Mouse (Mus musculus): ENCODE results near the gene Rars2.
"Not testable (repeated sequence)": the region's sequence is repeated elsewhere in the genome, so short reads cannot be mapped to it uniquely, and the experiment has no call there.

Gene Rars2

DNA sequence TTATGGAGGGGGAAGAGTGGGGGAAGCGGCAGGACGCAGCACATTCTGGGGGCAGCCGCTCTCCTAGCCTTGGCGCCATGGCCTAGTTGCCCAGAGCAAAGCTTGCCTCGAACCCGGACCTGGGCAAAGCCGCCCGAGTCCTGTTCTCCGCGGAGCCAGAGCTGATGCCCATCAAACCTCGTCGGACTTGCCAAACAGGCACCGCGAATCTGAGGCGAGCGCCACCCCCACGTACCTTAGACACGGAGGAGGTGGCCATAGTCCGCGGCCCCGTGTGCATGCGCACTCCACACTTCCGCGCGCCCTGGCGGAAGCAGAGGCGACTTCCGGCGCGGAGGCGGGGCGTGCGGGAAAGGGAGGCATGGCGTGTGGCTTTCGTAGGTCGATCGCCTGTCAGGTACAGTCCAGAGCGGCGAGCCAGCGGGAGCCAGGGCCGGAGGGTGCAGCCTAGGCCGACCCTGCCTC is at the start of gene Rars2, which contains the start of gene Orc3:
Gene Rars2, plus strand, starts transcription at position 328 of the 465 bp plus-strand sequence.
Gene Orc3, minus strand, starts transcription at position 315 of the 465 bp plus-strand sequence.
- DNase-seq (ENCODE audit: low read depth in 2 of 2, low spot score in 2 of 2) = peak; percentile 83 to 87

DNA sequence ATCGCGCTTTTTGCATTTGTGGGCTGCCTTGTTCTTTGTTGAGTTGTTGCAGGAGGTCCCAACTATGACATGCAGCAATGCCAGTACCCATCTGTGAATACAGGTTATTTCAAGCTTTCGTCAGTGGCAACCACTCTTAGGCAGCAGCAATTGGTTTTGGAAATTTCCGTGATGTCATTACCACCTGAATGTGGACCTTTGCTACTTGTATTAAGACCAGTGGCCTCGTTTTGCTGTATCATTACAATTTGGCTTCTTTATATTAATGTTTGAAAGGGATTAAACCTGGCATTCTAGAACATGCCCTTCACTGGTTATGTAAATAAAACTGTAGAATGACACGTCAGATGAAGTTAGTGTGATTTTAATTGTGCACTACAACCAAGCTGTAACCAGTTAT is 48.5 kb upstream of the Rars2 start:
- no peak for DNase-seq (ENCODE audit: low read depth in 2 of 2, low spot score in 2 of 2)

DNA sequence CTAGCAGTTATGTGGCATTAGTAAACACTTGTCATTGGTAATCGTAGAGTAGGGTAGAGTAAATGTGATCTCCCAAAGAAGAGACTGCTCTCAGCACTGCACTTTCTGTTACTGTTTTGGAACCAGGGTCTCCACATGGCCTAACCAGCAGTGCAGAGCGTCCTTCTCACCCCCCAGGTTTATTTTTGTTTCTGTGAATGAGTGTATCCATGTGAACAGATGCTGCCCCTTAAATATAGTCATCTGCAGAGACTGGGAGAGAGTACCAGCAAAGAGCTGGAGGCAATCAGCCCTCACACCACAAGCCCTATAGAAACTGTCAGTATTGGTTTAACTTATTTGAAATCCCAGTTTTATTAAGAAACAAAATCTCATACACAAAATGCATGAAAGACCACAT is 41.9 kb upstream of the Rars2 start:
- no peak for DNase-seq (ENCODE audit: low read depth in 2 of 2, low spot score in 2 of 2)

DNA sequence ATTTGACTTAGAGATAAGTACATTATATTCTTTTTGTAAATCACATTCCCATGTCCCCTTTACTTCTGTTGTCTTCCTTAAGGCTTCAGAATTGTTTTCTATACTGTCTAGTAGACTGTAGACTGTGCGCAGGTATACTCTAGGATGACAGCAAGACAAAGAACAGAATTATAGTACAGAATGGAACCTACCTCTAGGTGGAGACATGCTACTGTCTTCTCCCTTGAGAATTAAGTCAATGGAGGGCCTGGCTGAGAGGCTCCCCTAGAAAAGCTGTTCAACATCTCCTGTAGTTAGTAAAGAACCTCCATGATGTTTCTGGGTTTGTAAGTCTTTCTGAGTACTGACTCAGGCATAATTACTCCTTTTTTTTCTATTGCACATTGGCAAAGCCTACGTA is 37.7 kb upstream of the Rars2 start:
- DNase-seq (ENCODE audit: low read depth in 2 of 2, low spot score in 2 of 2) = no peak

DNA sequence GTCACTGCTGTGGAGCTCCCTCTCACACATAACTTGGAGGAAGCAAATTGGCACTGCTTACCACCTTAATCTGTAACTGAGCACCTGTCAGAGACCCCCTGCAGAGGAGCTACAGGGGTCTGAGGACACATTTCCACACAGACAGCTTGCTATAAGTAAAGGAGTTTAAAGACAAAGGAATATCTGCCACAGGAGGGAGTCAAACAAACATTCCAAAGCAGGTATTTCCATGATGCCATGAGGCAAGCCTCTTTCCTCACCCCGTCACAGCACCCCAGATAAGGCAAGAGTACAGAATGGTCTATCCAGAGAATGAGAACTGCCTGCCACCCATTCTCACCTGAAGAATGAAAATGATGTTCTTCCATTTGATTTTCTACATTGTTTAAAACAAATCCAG is 35.5 kb upstream of the Rars2 start:
- no peak for DNase-seq (ENCODE audit: low read depth in 2 of 2, low spot score in 2 of 2)

DNA sequence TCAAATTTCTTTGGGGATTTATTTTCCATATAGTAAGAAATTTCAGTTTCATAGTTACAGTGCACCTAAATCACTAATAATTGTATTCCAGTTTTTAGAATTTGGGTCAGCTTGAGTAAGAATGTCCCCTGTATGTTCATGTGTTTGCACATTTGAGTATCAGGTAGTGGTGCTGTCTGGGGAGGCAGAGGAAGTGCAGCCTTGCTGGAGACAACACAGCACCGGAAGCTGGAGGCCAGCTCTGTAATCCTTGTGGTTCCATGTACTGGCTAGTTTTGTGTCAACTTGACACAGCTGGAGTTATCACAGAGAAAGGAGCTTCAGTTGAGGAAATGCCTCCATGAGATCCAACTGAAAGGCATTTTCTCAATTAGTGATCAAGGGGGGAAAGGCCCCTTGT is 33.3 kb upstream of the Rars2 start:
- DNase-seq (ENCODE audit: low read depth in 2 of 2, low spot score in 2 of 2) = not testable (repeated sequence)

DNA sequence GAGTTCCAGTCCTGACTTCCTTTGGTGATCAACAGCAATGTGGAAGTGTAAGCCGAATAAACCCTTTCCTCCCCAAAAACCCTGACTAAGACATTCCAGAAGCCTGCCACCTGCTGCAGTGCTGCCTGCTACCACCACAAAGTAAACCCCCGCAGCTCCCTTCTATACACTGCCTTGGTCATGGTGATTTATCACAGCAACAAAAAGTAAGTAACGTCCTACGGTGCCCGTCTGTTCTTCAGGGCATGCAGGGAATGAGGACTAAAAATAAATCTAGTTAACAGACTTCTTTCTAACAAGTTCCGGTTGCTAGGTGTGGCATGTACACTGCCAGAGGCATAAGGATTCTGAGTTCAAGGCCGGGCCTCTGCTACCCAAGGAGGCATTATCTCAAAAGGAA is 32.8 kb upstream of the Rars2 start:
- DNase-seq (ENCODE audit: low read depth in 2 of 2, low spot score in 2 of 2) = no peak

DNA sequence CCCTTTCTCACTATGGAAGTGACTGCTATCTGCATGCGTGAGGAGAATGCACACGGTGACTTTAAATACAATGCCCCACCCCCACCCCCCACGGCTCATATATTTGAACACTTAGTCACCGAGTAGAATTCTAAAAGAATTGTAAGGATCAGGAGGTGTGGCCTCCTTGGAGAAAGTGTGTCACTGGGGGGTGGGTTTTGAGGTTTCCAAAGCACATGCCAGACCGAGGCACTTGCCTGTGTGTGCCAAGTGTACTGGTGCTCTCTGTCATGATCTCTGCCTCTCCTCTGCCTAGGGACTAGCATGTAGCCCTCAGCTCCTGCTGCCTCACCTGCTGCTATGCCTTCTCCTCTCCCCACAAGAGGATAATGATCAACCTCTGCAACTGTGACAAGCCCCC is 32.3 kb upstream of the Rars2 start:
- no peak for DNase-seq (ENCODE audit: low read depth in 2 of 2, low spot score in 2 of 2)

DNA sequence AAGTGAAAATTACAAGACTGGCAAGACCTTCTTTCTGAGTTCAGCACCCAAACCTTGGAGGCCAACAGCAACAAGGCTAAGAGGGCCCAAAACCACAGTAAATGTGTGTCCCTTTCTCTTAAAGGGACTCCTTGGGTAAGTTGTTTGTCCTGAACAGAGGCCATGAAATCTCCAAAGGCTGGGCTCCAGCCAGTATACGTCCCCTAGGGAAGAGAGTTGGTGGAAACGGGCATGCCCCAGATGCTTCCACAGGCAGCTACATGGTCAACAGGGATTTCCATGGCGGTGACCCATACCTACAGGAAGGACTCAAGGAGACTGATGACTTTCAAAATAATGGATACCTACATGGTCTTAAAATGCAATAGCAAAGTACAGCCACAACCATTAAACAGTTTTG is 31.3 kb upstream of the Rars2 start:
- no peak for DNase-seq (ENCODE audit: low read depth in 2 of 2, low spot score in 2 of 2)

DNA sequence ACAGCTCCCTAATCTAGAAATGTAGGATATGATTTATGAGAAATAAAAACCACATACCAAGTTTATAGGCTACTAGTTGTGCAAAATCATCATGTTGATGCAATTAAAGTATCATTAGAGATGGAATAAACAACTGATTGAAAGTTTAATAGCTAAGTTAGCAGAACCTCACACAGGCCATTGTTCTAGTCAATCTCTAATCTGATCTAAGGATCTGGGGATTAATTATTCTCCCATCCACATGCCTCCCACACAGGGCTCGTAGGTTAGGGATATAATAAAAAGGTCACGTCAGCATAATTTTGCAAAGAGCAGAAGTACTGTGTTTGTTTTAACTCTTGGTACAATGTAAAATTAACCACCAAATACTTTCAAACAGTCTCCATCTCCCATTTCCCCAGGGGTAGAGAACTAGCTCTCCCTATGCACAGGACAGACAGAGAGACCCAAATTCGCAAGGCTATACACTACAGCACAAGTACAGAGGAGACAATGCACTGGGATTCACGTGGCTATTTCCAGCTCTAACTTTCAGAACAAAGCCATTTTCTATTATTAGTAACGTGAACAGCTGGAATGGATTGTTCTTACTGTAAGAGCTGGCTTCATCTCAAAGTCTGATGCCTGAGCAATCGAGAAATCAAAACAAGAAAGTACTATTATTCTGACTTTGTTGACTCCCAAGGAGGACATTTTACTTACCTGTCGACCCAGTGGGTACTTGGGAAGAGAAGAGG is 29.7 kb upstream of the Rars2 start:
- DNase-seq (ENCODE audit: low read depth in 2 of 2, low spot score in 2 of 2) = no peak

DNA sequence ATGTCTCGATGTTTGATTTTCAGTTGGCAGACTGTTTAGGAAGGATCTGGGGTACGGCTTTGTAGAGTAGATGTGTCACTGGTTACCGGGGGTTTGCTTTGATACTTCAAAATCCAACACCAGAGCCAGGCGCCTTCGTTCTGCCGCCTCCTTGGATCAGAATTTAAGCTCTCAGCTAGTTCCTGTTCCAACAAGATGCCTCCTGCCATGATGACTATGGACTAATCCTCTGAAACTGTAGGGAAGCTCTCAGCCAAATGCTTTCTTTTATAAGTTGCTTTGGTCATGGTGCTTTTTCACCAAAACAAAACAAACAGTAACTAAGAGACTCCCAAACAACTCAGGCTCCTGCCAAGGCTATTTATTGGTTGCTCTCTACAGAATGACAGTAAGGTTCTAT is 11.6 kb upstream of the Rars2 start:
- no peak for DNase-seq (ENCODE audit: low read depth in 2 of 2, low spot score in 2 of 2)

DNA sequence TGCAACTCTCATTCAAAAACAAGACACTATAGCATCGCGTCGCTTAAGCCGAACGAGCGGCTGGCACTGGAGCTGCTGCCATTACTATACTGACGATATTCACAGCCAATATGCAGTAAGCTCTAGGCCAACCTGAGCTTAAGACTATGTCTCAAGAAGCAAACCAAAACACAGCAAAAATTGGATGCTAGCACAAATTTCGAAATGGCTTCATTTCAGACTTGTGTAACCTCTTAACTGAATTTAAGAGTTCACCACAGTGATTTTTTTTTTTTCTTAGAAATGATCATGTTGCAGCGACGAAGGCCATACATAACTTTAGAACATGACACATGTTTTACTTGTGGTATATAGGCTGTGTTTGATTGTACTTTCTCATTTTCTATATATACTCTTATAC is 8.1 kb upstream of the Rars2 start:
- no peak for DNase-seq (ENCODE audit: low read depth in 2 of 2, low spot score in 2 of 2)

DNA sequence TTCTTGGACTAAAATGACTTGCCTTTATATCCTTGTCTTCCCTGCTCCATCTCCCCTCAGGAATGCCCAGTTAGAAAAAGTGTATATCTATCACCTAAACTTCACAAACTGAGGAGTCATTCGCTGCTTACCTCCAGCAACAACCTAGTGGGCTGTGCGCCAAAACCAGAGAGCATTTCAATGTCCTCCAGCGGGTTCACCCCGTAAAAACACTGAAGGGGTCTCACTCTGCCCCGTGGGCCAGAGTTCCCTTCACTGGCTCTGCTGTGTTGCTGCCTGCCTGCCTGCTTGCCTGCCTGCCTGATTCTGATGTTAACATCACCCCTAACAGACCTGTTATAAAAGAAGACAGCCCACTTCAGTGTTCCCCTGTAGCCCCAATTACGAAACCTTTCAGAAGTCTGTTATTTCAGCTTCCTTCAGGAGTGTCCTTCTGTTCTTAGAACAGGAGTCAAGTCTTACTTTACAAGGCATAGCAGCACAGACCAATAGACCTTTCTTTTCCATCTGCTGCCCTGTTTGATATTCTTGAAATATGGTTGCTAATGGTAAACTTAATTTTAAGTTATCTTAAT is 1.1 kb upstream of the Rars2 start:
- DNase-seq (ENCODE audit: low read depth in 2 of 2, low spot score in 2 of 2) = no peak

DNA sequence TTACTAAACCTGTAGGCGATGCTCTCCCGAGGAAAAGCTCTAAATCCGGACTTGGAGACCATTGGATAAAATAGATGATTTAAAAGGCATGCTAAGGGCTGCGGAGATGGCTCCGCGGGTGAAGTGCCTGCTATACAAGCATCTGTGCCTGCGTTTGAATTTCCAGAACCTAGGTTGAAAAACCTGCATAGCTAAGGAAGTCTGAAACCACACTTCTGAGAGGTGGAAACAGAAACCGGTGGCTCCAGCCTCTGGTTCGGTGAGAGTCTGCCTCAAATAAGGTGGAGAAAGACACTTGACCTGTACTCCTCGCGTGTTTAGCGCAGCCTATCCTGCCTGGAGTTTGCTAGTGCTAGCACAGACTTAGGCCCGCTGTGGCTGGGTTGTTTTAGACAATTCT is 546 bp downstream of the Rars2 start:
- DNase-seq (ENCODE audit: low read depth in 2 of 2, low spot score in 2 of 2) = no peak

DNA sequence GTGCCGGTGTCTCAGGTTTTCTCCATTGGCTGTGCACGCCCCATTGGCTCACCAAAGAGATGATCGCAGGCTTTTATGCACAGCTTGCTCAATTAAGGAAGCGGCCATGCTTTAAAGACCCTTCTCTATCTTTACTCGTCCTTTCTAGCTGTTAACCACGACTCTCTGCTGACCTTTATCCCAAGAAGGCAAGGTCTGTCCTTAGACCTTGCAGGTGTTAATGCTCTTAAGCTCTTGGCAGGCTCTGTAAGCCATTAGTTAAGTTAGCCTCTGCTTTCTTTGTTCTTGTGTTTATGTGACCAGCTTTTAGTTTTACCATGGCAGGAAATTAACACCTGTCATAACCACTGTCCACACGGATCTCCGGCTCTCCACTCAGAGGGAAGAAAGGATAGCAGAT is 1.4 kb downstream of the Rars2 start:
- DNase-seq (ENCODE audit: low read depth in 2 of 2, low spot score in 2 of 2) = no peak

DNA sequence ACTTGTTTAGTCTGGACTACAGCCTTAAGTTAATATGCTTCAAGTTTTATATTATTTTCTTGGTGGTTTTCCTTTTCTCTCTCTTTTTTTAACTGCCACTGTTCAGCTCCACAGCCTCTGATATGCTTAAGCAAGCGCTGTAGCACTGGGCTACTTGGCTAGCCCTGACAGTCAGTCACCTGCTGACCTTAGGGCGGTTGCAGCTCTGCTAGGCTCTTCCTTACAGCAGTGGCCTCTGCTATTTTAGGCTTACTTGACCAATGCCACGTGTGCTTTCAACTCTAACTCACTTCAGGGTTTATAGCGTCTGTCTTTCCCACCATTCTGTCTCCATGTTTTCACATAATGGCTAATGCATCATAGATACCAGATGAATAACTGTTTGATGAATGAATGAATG is 10.8 kb downstream of the Rars2 start:
- no peak for DNase-seq (ENCODE audit: low read depth in 2 of 2, low spot score in 2 of 2)

DNA sequence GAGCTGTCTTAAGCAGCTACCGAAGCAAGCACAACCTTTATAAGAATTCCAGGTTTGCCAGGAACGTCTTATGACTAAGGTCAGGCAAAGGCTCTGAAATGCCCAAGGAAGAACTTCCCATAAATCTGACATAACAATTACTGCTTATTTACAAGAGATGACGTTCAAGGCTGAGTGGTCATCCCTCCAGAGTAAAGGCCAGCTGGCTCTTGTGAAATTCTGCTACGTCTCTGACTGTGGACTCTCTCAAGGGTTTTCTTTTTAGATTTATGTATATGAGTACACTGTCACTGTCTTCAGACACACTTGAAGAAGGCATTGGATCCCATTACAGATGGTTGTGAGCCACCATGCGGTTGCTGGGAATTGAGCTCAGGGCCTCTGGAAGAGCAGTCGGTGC is 11.6 kb downstream of the Rars2 start:
- DNase-seq (ENCODE audit: low read depth in 2 of 2, low spot score in 2 of 2) = no peak

DNA sequence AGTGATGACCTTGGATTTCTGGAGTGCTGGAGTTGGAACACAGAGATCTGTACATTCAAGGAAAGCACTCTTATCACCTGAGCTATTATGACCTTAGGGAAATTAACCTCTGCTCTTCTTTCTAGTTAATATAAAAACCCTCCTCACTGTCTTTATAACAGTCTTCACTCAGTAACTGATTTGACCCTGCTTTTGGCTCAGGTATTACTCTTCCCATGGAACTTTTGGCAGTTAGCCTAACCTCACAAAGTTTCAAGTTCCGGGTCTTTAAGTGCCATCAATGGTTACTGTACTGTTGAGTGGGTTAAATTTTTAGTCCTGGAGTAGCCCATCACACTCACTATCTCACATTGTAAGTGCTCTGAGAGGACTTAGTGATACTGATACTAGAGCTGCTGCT is 15.2 kb downstream of the Rars2 start:
- DNase-seq (ENCODE audit: low read depth in 2 of 2, low spot score in 2 of 2) = no peak

DNA sequence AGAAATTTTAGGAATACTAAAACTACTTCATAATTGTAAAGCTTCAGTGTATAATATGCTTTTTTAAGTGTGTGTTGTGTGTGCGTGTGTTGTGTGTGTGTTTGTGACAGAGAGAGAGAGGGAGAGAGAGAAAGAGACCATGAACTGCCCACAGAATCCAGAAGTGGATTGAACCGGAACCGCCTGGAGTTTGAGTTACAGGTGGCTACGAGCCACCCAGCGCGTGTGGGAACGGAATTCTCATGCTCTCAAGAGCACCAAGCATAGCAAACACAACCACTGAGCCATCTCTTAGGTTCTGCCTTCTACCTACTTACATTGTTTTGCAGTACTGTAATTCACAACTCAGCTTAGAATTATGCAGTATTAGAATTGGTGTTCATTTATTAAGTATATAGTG is 19.4 kb downstream of the Rars2 start:
- no peak for DNase-seq (ENCODE audit: low read depth in 2 of 2, low spot score in 2 of 2)

DNA sequence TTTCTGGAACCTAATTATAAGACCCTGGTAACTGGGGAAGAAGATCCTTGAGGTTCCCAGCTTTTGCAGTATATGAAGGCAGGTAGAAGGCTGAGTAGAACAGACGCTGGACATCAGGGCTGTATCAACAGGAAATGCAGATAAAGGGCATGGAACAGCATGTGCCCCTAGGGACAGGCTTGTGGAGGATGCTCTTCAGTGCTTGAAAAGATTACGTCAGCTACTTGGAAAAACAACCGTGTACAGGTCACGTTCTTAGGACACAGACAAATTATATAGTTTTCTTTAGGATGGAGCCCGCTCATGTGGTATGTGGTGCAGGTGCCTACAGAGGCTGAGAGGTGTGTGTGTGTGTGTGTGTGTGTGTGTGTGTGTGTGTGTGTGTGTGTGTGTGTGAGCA is 21.3 kb downstream of the Rars2 start:
- DNase-seq (ENCODE audit: low read depth in 2 of 2, low spot score in 2 of 2) = no peak

DNA sequence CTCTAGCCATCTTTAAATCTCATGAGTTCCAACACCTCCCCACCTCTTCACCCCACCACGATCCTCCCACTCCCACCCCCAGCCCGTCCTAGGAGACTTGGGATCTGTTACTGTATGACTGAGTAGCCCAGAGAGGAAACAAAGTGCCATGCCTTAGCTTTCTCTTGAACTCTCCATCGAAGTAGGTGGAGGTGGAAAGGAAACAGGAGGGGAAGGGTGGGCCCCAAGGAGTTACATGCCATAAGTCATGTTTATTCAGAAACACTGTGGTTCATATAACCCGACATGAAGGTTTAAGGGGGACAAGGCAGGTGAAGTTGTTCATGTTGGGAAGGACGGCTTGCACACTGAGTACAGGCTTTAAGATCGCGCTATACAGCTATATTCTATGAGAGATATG is 22.6 kb downstream of the Rars2 start:
- DNase-seq (ENCODE audit: low read depth in 2 of 2, low spot score in 2 of 2) = no peak

DNA sequence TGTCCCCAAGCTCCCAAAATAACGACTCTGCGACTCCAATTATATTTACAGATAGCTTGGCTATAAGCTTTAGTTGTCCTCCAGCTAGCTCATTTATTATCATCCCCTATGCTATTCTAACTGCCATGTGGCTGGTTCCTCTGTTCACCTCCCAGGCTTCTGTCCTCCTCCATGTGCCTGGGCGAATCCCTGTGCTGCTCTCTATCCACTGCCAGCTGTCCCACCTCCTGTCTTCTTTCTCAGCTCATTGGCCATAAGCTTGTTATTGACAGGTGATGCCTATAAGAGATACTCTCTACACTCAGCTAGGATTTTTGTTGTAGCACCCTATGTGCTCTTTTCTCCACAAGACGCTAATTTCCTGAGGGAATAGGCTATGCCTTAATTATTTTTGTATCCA is 23.1 kb downstream of the Rars2 start:
- no peak for DNase-seq (ENCODE audit: low read depth in 2 of 2, low spot score in 2 of 2)

DNA sequence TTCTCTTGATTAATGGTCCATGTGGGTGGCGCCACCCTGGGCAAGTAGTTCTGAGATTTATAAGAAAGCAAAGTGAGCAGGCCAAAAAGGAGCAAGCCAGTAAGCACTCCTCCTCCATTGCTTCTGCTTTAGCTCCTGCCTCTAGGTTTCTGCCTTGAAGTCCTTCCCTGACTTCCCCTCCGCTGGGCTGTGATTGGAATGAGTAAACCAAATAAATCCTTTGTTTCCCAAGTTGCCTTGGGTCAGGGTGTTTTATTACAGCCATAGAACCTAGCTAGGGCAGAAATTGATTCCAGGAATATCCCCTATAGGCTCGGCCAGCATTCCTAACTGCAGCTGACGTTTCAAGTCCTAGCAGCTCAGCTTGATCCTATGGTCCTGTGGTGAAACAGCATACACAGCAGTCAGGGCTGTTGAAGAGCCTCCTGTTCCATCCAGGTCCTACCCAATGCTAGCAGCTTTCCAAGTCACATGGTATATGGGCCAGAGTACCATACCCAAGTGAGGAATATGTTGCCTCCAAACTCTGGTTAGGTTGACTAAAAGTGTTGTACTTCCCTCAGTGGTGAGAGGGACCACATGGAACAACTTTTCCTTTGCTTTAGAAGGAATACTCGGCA is 25.1 kb downstream of the Rars2 start:
- no peak for DNase-seq (ENCODE audit: low read depth in 2 of 2, low spot score in 2 of 2)

All from CD8-positive naive resting alpha-beta T cell, adult 2 months (primary cell).